Mouse (Mus musculus) limb, embryonic 14.5 days (tissue): ENCODE results near the gene P2ry14. TPM values are rescaled to one million over a fixed set of nuclear protein-coding genes. Genes with fewer than 3 reads are reported as not detected.
"Not testable (repeated sequence)": the region's sequence is repeated elsewhere in the genome, so short reads cannot be mapped to it uniquely, and the experiment has no call there.

ENCODE experiments used
- ATAC-seq: fragments of 200-750 bp; cut with Nextera tagmentation; 2 replicates; pipeline ENCODE4 v1.8.0; 2017; ENCODE audit warnings: low read depth, moderate number of reproducible peaks, moderate TSS enrichment; ENCODE audit not compliant: low FRiP score
- DNase-seq: peaks from one replicate; pipeline ENCODE4 v3.0.0-alpha.2; 2015; ENCODE audit warnings: low spot score
- H3K27ac ChIP-seq: fragments of 300-500 bp; sonication (generic); replicated peaks from 2 replicates; pipeline ENCODE4 v1.5.1; 2014; ENCODE audit warnings: low read depth, mild to moderate bottlenecking, low read length, moderate library complexity, mixed read lengths
- H3K27me3 ChIP-seq: fragments of 300-500 bp; sonication (generic); 2 replicates; pipeline ENCODE4 v1.6.1; 2014; ENCODE audit warnings: low read length, mixed read lengths; ENCODE audit not compliant: control insufficient read depth, insufficient read depth
- H3K36me3 ChIP-seq: fragments of 300-500 bp; sonication (generic); 2 replicates; pipeline ENCODE4 v1.6.1; 2014; ENCODE audit warnings: mild to moderate bottlenecking, low read length, moderate library complexity, mixed read lengths; ENCODE audit not compliant: control insufficient read depth, insufficient read depth
- H3K4me1 ChIP-seq: fragments of 300-500 bp; sonication (generic); 2 replicates; pipeline ENCODE4 v1.6.1; 2014; ENCODE audit warnings: antibody characterized with exemption, low read length, mixed read lengths; ENCODE audit not compliant: control insufficient read depth, insufficient read depth
- H3K4me2 ChIP-seq: fragments of 300-500 bp; sonication (generic); replicated peaks from 2 replicates; pipeline ENCODE4 v1.6.1; 2014; ENCODE audit warnings: low read depth, mild to moderate bottlenecking, low read length, moderate library complexity; ENCODE audit not compliant: severe bottlenecking
- H3K4me3 ChIP-seq: fragments of 300-500 bp; sonication (generic); replicated peaks from 2 replicates; pipeline ENCODE4 v1.5.1; 2014; ENCODE audit warnings: low read length
- H3K9ac ChIP-seq: fragments of 300-500 bp; sonication (generic); 2 replicates; pipeline ENCODE4 v1.6.1; 2014; ENCODE audit warnings: mild to moderate bottlenecking, low read depth, low read length, moderate library complexity; ENCODE audit not compliant: severe bottlenecking
- H3K9me3 ChIP-seq: fragments of 300-500 bp; sonication (generic); 2 replicates; pipeline ENCODE4 v1.6.1; 2016; ENCODE audit warnings: low read length; ENCODE audit not compliant: control insufficient read depth
- POLR2A ChIP-seq: fragments of 200-500 bp; IDR thresholded peaks from 2 replicates; pipeline ENCODE4 v1.8.0; 2012; ENCODE audit warnings: inconsistent platforms, mild to moderate bottlenecking, moderate library complexity, borderline replicate concordance; ENCODE audit not compliant: insufficient read depth, insufficient read length; ENCODE audit errors: extremely low read depth
- WGBS: fragments of 180-500 bp; shearing (Covaris S2); extraction: QIAGEN DNeasy Blood & Tissue Kit; methylation state at CpG from one replicate; pipeline ENCODE4 v1.1.7; 2014; 5-methylcytosine and 5-hydroxymethylcytosine counted together
- polyA plus RNA-seq, 2 experiments: library from polyadenylated mRNA; depleted of rRNA in 1 of 2; stranded (reverse) in 1 of 2; unstranded in 1 of 2; fragments of >200 nt; fragmentation: Nextera tagmentation in 1 of 2; extraction: Ambion mirVana in 1 of 2; gene quantifications; 2 replicates each; pipeline versions ENCODE4 v1.2.1 to v1.2.3; 2012 to 2014

P2ry14 gene
- polyA plus RNA-seq, 2 experiments, result 0.36 to 1.8 TPM

DNA sequence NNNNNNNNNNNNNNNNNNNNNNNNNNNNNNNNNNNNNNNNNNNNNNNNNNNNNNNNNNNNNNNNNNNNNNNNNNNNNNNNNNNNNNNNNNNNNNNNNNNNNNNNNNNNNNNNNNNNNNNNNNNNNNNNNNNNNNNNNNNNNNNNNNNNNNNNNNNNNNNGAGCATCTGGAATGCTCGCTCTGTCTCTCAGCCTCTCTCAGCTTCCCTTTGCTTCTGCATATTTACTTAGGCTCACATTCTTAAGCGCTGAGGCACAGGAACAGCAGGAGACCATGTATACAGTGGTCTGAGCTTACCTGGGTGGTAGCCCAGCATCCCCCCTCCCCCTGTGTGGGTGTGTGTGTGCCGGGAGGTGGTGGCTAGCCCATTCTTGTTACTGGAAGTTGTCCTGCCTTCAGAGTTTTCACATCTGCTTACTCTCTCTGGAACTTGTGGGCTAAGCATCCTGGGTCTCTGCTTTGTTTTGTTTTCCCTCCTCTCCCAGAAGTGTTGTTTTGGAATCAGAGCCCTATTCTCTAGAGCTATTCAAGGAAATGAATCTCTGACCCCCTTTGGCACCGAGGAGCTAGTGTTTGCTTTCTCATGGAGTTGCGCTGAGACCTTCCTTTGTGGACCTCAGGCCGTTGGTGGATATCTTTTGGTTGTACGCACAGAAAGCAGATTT lies 32.2 kb downstream of the P2ry14 start:
- no peaks in the 10 kb centered on the region for H3K27me3 ChIP-seq
- no peaks in the 10 kb centered on the region for H3K9me3 ChIP-seq
- WGBS, result 55% methylated on average over 7 of the region's 7 CpGs
- DNase-seq, result no peak
- no peaks in the 10 kb centered on the region for H3K36me3 ChIP-seq
- no peaks in the 10 kb centered on the region for H3K4me1 ChIP-seq
- H3K4me3 ChIP-seq, result no peak overlapping the region
- H3K27ac ChIP-seq, result no peak overlapping the region
- peak; percentile 54 for ATAC-seq
- no peak overlapping the region for H3K9ac ChIP-seq
- no peak for TF ChIP-seq POLR2A
- H3K4me2 ChIP-seq, result no peak overlapping the region

DNA sequence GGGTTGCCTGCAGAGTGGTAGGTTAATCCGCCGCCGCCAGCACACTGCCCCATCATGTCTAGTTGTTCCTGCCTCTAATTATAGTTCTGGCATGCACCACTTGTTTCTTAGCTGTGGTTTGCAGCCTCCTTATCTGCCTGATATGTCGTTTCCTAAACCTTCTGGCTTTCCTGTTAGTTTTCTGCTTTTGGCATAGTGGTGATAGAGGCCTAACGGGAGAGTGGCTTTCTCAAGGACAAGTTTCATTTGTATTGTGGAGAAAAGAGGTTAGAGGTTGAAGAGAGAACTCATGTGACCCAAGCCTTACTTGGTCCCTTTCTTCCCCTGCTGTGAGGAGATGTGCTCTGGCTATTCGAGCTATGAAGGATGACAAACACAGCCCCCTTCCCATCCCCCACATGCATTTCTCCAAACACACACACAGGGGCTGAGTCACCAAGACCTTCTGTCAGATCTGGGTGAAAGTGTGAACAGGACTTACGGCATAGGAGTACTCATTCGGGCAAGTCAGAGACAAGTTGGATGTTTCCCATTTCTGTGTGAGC lies 39.4 kb downstream of the P2ry14 start:
- Histone ChIP-seq H3K36me3 (no peaks in the 10 kb centered on the region; the same call in 1 of the 2 replicates), H3K4me3 (no peak overlapping the region), H3K9ac (no peak overlapping the region), H3K27me3 (no peaks in the 10 kb centered on the region), H3K9me3 (no peaks in the 10 kb centered on the region), H3K27ac (no peak overlapping the region), H3K4me2 (no peak overlapping the region), H3K4me1 (no peaks in the 10 kb centered on the region)
- DNase-seq (no peak), ATAC-seq (no peak)
- TF ChIP-seq POLR2A, result no peak
- 84% methylated on average over 8 of the region's 8 CpGs for WGBS

GRCm38 (mm10) chr3:59113291-59113690 lies 40.1 kb downstream of the P2ry14 start:
- not testable (repeated sequence) for H3K9me3 ChIP-seq, H3K4me3 ChIP-seq, H3K36me3 ChIP-seq, H3K27ac ChIP-seq, H3K4me1 ChIP-seq, H3K9ac ChIP-seq, DNase-seq, ATAC-seq, H3K27me3 ChIP-seq, H3K4me2 ChIP-seq
- 88% methylated on average over 4 of the region's 4 CpGs for WGBS

GRCm38 (mm10) chr3:59111944-59112343 lies 41.5 kb downstream of the P2ry14 start:
- 65% methylated on average over 3 of the region's 3 CpGs for WGBS
- H3K9ac ChIP-seq, result no peak overlapping the region
- no peaks in the 10 kb centered on the region for H3K27me3 ChIP-seq
- no peaks in the 10 kb centered on the region; the same call in 1 of the 2 replicates for H3K36me3 ChIP-seq
- no peak for ATAC-seq
- no peak overlapping the region for H3K27ac ChIP-seq
- no peak overlapping the region for H3K4me3 ChIP-seq
- H3K4me1 ChIP-seq, result no peaks in the 10 kb centered on the region
- TF ChIP-seq POLR2A, result no peak
- no peaks in the 10 kb centered on the region for H3K9me3 ChIP-seq
- no peak for DNase-seq
- H3K4me2 ChIP-seq, result no peak overlapping the region

DNA sequence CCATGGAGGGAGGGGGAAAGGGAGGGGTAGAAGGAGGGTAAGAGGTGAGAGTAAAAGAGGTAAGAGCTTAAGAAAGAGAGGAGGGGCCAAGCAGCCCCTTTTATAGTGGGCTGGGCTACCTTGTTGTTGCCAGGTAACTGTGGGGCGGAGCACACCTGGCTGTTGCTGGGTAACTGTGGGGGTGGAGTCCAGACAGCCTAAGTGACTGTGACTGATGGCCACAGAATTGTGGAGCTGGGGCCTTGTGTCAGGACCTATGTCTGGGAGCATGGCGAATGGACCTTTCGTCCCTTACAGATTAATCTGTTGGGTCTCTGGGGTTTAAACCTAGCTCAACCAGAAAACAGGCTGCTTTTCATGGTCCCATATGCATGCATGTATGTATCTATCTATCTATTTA lies 43.6 kb downstream of the P2ry14 start:
- H3K36me3 ChIP-seq, H3K9me3 ChIP-seq, H3K4me3 ChIP-seq, H3K27ac ChIP-seq, H3K9ac ChIP-seq, H3K4me1 ChIP-seq, H3K27me3 ChIP-seq, H3K4me2 ChIP-seq, DNase-seq, ATAC-seq: not testable (repeated sequence)
- 90% methylated on average over 3 of the region's 3 CpGs for WGBS

- H3K27me3 ChIP-seq, result no peaks in the 10 kb centered on the region
- H3K27ac ChIP-seq, result no peak overlapping the region
- no peak overlapping the region for H3K4me2 ChIP-seq
- H3K9ac ChIP-seq, result no peak overlapping the region
- H3K4me3 ChIP-seq, result no peak overlapping the region
- DNase-seq (no peak), ATAC-seq (no peak)
- no peaks in the 10 kb centered on the region for H3K9me3 ChIP-seq
- no peak for TF ChIP-seq POLR2A
- no peaks in the 10 kb centered on the region for H3K4me1 ChIP-seq
- H3K36me3 ChIP-seq, result no peaks in the 10 kb centered on the region
- 92% methylated on average over 4 of the region's 4 CpGs for WGBS
Observed at GRCm38 (mm10) chr3:59107439-59107838, 46.0 kb downstream of the P2ry14 start.
